Mouse (Mus musculus) embryonic facial prominence, embryonic 15.5 days (tissue): ENCODE results near the gene Tnks2. TPM values are rescaled to one million over a fixed set of nuclear protein-coding genes. Genes with fewer than 3 reads are reported as not detected.

Experiments used
- ATAC-seq: fragments of 200-750 bp; cut with Nextera tagmentation; 2 replicates; pipeline ENCODE4 v1.8.0; 2017; ENCODE audit warnings: low read depth, moderate TSS enrichment; ENCODE audit not compliant: insufficient number of reproducible peaks, low FRiP score, low TSS enrichment
- H3K27ac ChIP-seq: fragments of 300-500 bp; sonication (generic); replicated peaks from 2 replicates; pipeline ENCODE4 v1.5.1; 2015; ENCODE audit warnings: mild to moderate bottlenecking, inconsistent platforms
- H3K27me3 ChIP-seq: fragments of 300-500 bp; sonication (generic); 2 replicates; pipeline ENCODE4 v1.6.1; 2015; ENCODE audit warnings: inconsistent platforms
- H3K36me3 ChIP-seq: fragments of 300-500 bp; sonication (generic); 2 replicates; pipeline ENCODE4 v1.6.1; 2015; ENCODE audit warnings: mild to moderate bottlenecking, inconsistent platforms
- H3K4me1 ChIP-seq: fragments of 300-500 bp; sonication (generic); 2 replicates; pipeline ENCODE4 v1.6.1; 2015; ENCODE audit warnings: inconsistent platforms
- H3K4me2 ChIP-seq: fragments of 300-500 bp; sonication (generic); replicated peaks from 2 replicates; pipeline ENCODE4 v1.6.1; 2015; ENCODE audit warnings: mild to moderate bottlenecking, inconsistent platforms
- H3K4me3 ChIP-seq: fragments of 300-500 bp; sonication (generic); replicated peaks from 2 replicates; pipeline ENCODE4 v1.5.1; 2015; ENCODE audit warnings: mild to moderate bottlenecking, inconsistent platforms
- H3K9ac ChIP-seq: fragments of 300-500 bp; sonication (generic); 2 replicates; pipeline ENCODE4 v1.6.1; 2015; ENCODE audit warnings: inconsistent platforms
- H3K9me3 ChIP-seq: fragments of 300-500 bp; sonication (generic); replicated peaks from 2 replicates; pipeline ENCODE4 v1.6.1; 2016; ENCODE audit warnings: inconsistent platforms
- WGBS: fragments of 180-500 bp; shearing (Covaris S2); methylation state at CpG from one replicate; pipeline ENCODE4 v1.1.7; 2015; 5-methylcytosine and 5-hydroxymethylcytosine counted together
- polyA plus RNA-seq: library from polyadenylated mRNA; unstranded; fragments of >200 nt; fragmentation: Nextera tagmentation; extraction: Ambion mirVana; gene quantifications from 2 replicates; pipeline ENCODE4 v1.2.1, GENCODE M21; 2015

Tnks2 gene
- polyA plus RNA-seq, 1 experiment from 2014 or later, result 45.4 TPM

DNA sequence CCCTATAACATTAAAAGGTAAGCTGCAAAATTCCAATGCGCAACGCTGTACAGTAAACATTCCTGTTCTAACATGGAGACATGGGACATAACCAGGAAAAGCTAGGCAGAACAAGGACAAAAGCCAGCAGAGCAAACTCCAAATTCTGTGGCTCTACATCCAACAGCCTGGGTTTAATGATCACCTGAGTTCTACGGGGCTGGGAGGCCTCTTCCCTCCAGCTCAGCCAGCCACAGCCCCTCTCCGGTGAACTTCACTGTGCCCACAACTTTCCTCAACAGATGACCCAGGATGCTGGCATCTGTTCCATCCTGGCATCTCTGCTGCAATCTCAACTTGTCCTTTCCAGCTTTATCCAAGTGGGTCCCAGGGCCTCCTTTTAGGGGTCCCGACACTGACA is 6.4 kb upstream of the Tnks2 start:
- Histone ChIP-seq H3K4me2 (no peak overlapping the region), H3K9me3 (no peaks in the 10 kb centered on the region), H3K27me3 (no peaks in the 10 kb centered on the region), H3K4me3 (no peak overlapping the region), H3K36me3 (no peaks in the 10 kb centered on the region), H3K4me1 (no peaks in the 10 kb centered on the region), H3K9ac (no peak overlapping the region), H3K27ac (no peak overlapping the region)
- 87% methylated on average over 5 of the region's 5 CpGs for WGBS
- ATAC-seq, result no peak

DNA sequence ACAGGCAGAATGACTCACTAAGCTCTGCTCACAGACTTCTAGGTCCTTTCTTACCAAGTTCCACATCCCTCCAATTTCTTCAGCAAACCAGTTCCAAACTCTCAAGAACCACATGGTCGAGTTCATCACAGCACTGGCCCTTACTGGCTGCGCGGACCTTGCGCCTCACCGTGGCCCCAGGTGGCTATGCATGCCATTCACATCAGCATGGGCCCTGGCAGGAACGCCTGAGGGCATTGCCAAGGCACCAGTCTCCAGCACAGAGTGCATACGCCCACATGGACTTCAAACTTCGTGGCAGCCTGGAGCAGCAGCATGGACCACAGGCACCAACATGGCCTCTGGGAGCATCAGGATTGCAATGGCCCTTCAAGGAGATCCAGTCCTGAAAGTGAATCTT is 5.7 kb upstream of the Tnks2 start:
- 63% methylated on average over 8 of the region's 8 CpGs for WGBS
- Histone ChIP-seq H3K4me2 (no peak overlapping the region), H3K4me3 (no peak overlapping the region), H3K27ac (no peak overlapping the region), H3K36me3 (no peaks in the 10 kb centered on the region), H3K9ac (no peak overlapping the region), H3K27me3 (no peaks in the 10 kb centered on the region), H3K4me1 (peaks cover 5% of the 10 kb centered on the region), H3K9me3 (no peaks in the 10 kb centered on the region)
- ATAC-seq, result no peak

DNA sequence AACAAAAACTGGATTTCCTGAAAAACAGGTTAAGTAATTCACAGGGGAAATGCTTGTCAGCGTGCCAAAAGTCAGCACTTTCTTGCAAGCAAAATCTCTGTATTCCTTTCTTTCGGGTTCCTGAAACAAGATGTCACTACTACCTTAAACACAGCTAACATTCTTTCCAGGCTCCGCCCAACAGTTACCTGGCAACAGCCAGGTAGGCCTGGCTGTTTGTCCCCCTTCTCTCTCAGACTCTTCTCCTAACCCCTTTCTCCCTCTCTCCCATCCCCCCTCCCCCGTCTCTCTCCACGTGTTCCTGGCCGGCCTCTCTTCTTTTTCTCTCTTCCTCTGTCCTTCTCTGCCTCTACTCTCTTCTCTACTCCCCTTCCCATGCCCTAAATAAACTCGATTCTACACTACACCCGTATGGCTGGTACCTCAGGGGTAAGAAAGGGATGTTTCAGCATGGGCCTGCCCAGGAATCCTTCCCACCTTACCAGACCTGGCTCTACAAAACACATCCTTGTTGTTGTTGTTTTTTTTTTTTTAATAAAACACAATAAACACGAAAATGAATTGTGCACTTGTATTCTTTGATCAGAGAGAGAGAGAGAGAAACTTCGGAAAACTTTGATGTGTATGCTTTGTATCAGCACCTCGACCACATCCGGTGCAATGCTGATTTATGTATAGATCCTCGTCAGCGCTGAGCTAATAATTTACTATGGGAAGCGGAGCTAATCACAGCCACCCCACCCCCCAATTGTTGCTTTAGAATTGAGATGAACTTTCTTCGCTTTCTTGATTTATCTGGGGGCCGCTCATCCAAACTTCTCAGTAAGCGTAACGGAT is 863 bp upstream of the Tnks2 start:
- no peaks in the 10 kb centered on the region for H3K27me3 ChIP-seq
- peak overlapping the region; percentile 61 for H3K4me2 ChIP-seq
- peak overlapping the region; percentile 98 for H3K27ac ChIP-seq
- no peaks in the 10 kb centered on the region for H3K9me3 ChIP-seq
- WGBS, result 5% methylated on average over 19 of the region's 19 CpGs
- H3K9ac ChIP-seq, result peak overlapping the region; percentile 86
- H3K4me3 ChIP-seq, result peak overlapping the region; percentile 96
- H3K36me3 ChIP-seq, result peaks cover 2% of the 10 kb centered on the region; the same call in 1 of the 2 replicates
- ATAC-seq, result no peak
- peaks cover 14% of the 10 kb centered on the region for H3K4me1 ChIP-seq

DNA sequence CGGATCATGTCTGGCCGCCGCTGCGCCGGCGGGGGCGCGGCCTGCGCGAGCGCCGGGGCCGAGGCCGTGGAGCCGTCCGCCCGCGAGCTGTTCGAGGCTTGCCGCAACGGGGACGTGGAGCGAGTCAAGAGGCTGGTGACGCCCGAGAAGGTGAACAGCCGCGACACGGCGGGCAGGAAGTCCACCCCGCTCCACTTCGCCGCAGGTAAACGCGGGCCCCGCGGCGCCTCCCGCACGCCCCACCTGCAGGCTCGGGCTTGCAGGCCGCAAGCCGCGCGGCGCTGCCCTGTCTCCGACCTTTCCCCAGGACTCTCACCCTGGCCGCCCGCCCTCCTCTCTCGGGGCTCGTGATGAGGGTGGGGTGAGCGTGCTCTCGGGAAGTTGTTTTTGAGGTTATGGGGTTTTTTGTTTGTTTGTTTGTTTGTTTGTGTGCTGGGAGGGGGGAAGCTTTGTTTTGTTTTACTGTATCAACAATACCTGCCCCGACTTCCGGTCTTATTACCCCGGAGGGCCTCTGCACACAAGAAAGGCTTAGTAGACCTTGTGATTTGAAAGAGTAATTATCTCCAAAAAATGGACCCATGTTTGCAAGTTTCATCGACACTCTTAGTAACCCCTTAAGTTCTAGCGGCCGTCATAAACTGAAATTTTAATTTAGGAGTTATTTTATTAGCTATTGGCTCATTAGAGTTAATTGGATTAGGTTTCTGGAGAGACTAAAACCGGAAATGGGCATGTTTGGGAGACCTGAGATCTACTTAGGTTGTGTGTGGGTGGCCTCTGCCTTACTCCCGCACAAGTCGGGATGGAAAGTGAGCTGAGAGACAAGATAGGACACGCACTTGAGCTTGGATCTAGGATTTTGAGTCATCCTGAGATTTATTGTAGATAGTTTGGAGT is 750 bp downstream of the Tnks2 start:
- peak overlapping the region; percentile 86 for H3K9ac ChIP-seq
- H3K4me2 ChIP-seq, result peak overlapping the region; percentile 61
- peak overlapping the region; percentile 98 for H3K27ac ChIP-seq
- ATAC-seq, result peak; percentile 36; the same call in 1 of the 2 replicates
- peaks cover 12% of the 10 kb centered on the region; the same call in 1 of the 2 replicates for H3K36me3 ChIP-seq
- WGBS, result under 1% methylated on average over 61 of the region's 62 CpGs
- no peaks in the 10 kb centered on the region for H3K9me3 ChIP-seq
- H3K4me1 ChIP-seq, result peaks cover 14% of the 10 kb centered on the region
- no peaks in the 10 kb centered on the region for H3K27me3 ChIP-seq
- H3K4me3 ChIP-seq, result peak overlapping the region; percentile 96

GRCm38 (mm10) chr19:36836035-36836434 is 2.0 kb downstream of the Tnks2 start:
- Histone ChIP-seq H3K9ac (no peak overlapping the region), H3K4me1 (peaks cover 14% of the 10 kb centered on the region), H3K4me2 (peak overlapping the region; percentile 61), H3K27me3 (no peaks in the 10 kb centered on the region), H3K4me3 (peak overlapping the region; percentile 96), H3K27ac (no peak overlapping the region), H3K36me3 (peaks cover 12% of the 10 kb centered on the region; the same call in 1 of the 2 replicates), H3K9me3 (no peaks in the 10 kb centered on the region)
- ATAC-seq, result no peak
- WGBS, result 45% methylated on average over 4 of the region's 4 CpGs

- Histone ChIP-seq H3K4me3 (no peak overlapping the region), H3K4me1 (peaks cover 10% of the 10 kb centered on the region), H3K27me3 (no peaks in the 10 kb centered on the region), H3K36me3 (peaks cover 20% of the 10 kb centered on the region), H3K27ac (no peak overlapping the region), H3K9me3 (no peaks in the 10 kb centered on the region), H3K9ac (no peak overlapping the region), H3K4me2 (no peak overlapping the region)
- ATAC-seq, result no peak
- 96% methylated on average over 3 of the region's 3 CpGs for WGBS
Observed at GRCm38 (mm10) chr19:36840301-36840700, 6.3 kb downstream of the Tnks2 start.

DNA sequence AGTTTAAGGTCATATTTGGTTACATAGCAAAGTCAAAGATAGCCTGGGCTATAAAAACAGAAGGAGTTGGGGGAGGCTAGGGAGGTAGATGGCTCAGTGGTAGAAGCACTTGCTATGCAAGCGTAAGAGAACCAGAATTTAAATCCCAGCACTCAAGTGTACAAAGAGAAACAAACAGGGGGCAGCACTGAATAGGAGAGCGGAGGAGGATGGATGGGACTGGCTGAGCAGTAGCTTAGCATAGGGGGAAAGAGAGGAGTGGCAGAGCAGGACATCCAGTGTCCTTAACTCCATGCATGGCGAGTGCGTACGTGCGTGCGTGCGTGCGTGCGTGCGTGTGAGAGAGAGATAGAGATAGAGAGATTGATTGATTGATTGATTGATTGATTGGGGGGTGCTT is 9.8 kb downstream of the Tnks2 start:
- H3K4me1 ChIP-seq, result no peaks in the 10 kb centered on the region
- H3K4me3 ChIP-seq, result no peak overlapping the region
- H3K36me3 ChIP-seq, result peaks cover 41% of the 10 kb centered on the region
- no peaks in the 10 kb centered on the region for H3K27me3 ChIP-seq
- ATAC-seq, result no peak
- WGBS, result 94% methylated on average over 11 of the region's 11 CpGs
- no peaks in the 10 kb centered on the region for H3K9me3 ChIP-seq
- no peak overlapping the region for H3K4me2 ChIP-seq
- H3K27ac ChIP-seq, result no peak overlapping the region
- no peak overlapping the region for H3K9ac ChIP-seq

DNA sequence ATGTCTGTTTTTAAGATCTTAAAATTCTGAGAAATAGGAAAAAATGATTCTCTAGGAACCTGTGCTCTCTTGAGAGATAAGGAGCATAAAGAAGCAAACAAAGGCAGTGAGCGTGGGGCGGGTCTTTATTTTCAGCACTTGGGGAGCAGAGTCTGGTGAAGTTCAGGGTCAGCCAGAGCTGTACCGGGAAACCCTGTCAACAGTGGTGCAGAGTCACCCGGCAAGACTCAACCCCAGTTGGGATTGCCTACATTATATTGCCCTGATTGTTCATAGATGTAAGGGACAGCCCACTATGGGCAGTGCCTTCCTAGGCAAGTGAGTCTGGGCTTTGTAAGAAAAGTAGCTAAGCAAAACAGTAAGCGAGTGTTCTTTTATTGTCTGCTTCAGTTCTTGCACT is 11.9 kb downstream of the Tnks2 start:
- H3K4me2 ChIP-seq, result no peak overlapping the region
- H3K36me3 ChIP-seq, result peaks cover 48% of the 10 kb centered on the region
- no peak for ATAC-seq
- H3K4me3 ChIP-seq, result no peak overlapping the region
- no peaks in the 10 kb centered on the region for H3K27me3 ChIP-seq
- H3K4me1 ChIP-seq, result no peaks in the 10 kb centered on the region
- no peak overlapping the region for H3K9ac ChIP-seq
- H3K9me3 ChIP-seq, result no peaks in the 10 kb centered on the region
- no peak overlapping the region for H3K27ac ChIP-seq
- 92% methylated on average over 5 of the region's 5 CpGs for WGBS

DNA sequence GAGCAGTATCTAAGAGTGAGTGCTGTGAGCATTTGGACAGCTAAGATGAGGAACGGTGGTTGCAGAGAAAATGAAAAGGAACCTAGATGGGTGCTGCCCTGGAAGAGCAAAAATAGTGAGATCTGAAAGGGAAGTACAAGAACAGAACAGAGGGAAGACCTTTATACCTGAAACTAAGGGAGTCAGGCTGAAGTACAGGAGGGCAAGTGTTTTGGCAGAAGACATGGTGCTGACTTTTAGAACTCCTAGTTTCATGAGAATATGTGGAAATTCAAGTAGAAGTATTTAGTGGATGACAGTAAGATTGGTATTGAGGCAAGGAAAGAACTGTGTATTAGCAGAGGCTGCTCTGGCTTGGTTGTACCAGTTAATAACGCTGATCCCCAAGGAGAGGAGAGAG is 19.8 kb downstream of the Tnks2 start:
- Histone ChIP-seq H3K27ac (no peak overlapping the region), H3K4me3 (no peak overlapping the region), H3K9me3 (no peaks in the 10 kb centered on the region), H3K36me3 (peaks cover 63% of the 10 kb centered on the region), H3K9ac (no peak overlapping the region), H3K27me3 (no peaks in the 10 kb centered on the region), H3K4me2 (no peak overlapping the region), H3K4me1 (no peaks in the 10 kb centered on the region)
- ATAC-seq, result no peak
- 95% methylated on average over 2 of the region's 2 CpGs for WGBS

DNA sequence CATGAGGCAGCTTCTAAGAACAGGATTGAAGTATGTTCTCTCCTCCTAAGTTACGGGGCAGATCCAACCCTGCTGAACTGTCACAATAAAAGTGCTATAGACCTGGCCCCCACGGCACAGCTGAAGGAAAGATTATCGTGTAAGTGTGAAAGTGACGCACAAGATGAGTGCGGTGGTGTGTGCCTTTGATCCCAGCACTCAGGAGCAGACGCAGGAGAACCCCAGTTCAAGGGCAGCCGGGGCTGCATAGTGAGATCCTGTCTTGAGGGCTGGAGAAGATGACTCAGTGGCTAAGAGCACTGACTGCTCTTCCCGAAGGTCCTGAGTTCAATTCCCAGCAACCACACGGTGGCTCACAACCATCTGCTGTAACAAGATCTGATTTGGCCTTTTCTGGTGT is 23.8 kb downstream of the Tnks2 start:
- H3K27me3 ChIP-seq, result no peaks in the 10 kb centered on the region
- H3K36me3 ChIP-seq, result peaks cover 68% of the 10 kb centered on the region
- no peaks in the 10 kb centered on the region for H3K9me3 ChIP-seq
- no peak for ATAC-seq
- H3K4me2 ChIP-seq, result no peak overlapping the region
- H3K27ac ChIP-seq, result no peak overlapping the region
- 90% methylated on average over 9 of the region's 9 CpGs for WGBS
- no peak overlapping the region for H3K9ac ChIP-seq
- no peak overlapping the region for H3K4me3 ChIP-seq
- no peaks in the 10 kb centered on the region for H3K4me1 ChIP-seq

- Histone ChIP-seq H3K4me3 (no peak overlapping the region), H3K4me1 (no peaks in the 10 kb centered on the region), H3K9ac (no peak overlapping the region), H3K27me3 (no peaks in the 10 kb centered on the region), H3K9me3 (no peaks in the 10 kb centered on the region), H3K36me3 (peaks cover 58% of the 10 kb centered on the region), H3K4me2 (no peak overlapping the region), H3K27ac (no peak overlapping the region)
- ATAC-seq, result no peak
- WGBS, result 93% methylated on average over 5 of the region's 5 CpGs
Observed at GRCm38 (mm10) chr19:36860393-36860792, 26.4 kb downstream of the Tnks2 start.
